Mouse (Mus musculus) lung, postnatal 0 days (tissue): ENCODE measurements around the gene St6galnac3.

Experiments used
- CTCF ChIP-seq: IDR thresholded peaks from 2 replicates; pipeline ENCODE4 v1.5.1; 2016; ENCODE audit warnings: antibody characterized with exemption, mild to moderate bottlenecking
- EP300 ChIP-seq: IDR thresholded peaks from 2 replicates; pipeline ENCODE4 v1.6.1; 2016; ENCODE audit warnings: antibody characterized with exemption, mild to moderate bottlenecking, control low read depth

GRCm38 (mm10) chr3:153734741-153735140 is 9.8 kb upstream of the St6galnac3 start:
- TF ChIP-seq CTCF = no peak
- TF ChIP-seq EP300 = no peak
